ENCODE assay signal across 11 mouse cellular contexts in genomic region chr11:23217430-23217829, GRCm38 (mm10). TPM values are rescaled to one million over a fixed set of nuclear protein-coding genes. Genes with fewer than 3 reads are reported as not detected.
A peak's percentile ranks its signal among the peaks of the same experiment; 100 is the strongest.
DNase-seq lines count a peak whose midpoint lies in the region; ATAC-seq and TF ChIP-seq lines count a peak whose summit lies in the region.
"Had no signal": no experiment of that assay in that cellular context is flagged by ENCODE, and none has a peak within 500 bp of the region (broad histone marks: within the 10 kb centered on the region; RNA-seq: fewer than 3 reads in every experiment).

No protein-coding gene starts in this region.

- DNase-seq in ovary, postnatal 36 days (ENCODE audit: low spot score): peak; percentile 8
- DNase-seq in ovary, postnatal 10 days (ENCODE audit: low spot score): no peak
- DNase-seq in heart, adult 9 months (ENCODE audit: low spot score in 2 of 2): peak; percentile 46 to 71
- DNase-seq in kidney, postnatal 25 days: peak; percentile 28 to 68
- DNase-seq in cerebellum, postnatal 14 days: no peak
- DNase-seq in layer of hippocampus, adult 2 months (ENCODE audit: low spot score in 2 of 2): no peak
- DNase-seq: cerebellum, postnatal 10 days had no signal

- no peak overlapping the region for H3K27ac ChIP-seq in layer of hippocampus, adult 2 months
- H3K27ac ChIP-seq: limb, embryonic 15.5 days; midbrain, embryonic 13.5 days had no signal

- TF ChIP-seq CTCF in layer of hippocampus, adult 2 months (conservative IDR thresholded peaks at IDR 0.05): no peak

- ATAC-seq in monocyte, adult 5-6 weeks (replicated peaks; ENCODE audit: insufficient number of reproducible peaks, low FRiP score, low TSS enrichment, poor library complexity, severe bottlenecking): 0 out of 2 replicates have a peak, but pooled peaks have one; percentile 35
- no peak for ATAC-seq in activated CD4-positive, CD25-positive, alpha-beta regulatory T cell, adult 4 months
- ATAC-seq: midbrain, embryonic 13.5 days had no signal

- no peak overlapping the region for H3K4me3 ChIP-seq in layer of hippocampus, adult 2 months
- H3K4me3 ChIP-seq: limb, embryonic 15.5 days; midbrain, embryonic 13.5 days had no signal

RNA-seq across cellular contexts. Expression of gene Xpo1, which starts 38.4 kb away (rescaled TPM):
- 199 to 255 TPM (median 205 TPM) in 3 replicates for total RNA-seq in monocyte, adult 5-6 weeks (2017)
- 10 to 100 TPM; 65.8 to 66.9 TPM for total RNA-seq in layer of hippocampus, adult 2 months (2021)
- 10 to 100 TPM; 43.2 to 44.2 TPM for polyA plus RNA-seq in activated CD4-positive, CD25-positive, alpha-beta regulatory T cell, adult 4 months (2017; shearing (Covaris generic))

Comparison
In these comparisons a context has a peak if more than half of its experiments do, and no peak if none do; other contexts are left out.
1. DNase-seq: peak in ovary, postnatal 36 days (single experiment), heart, adult 9 months (2 of 2) and kidney, postnatal 25 days (2 of 2); none in ovary, postnatal 10 days (single experiment), cerebellum, postnatal 14 days (0 of 2) and layer of hippocampus, adult 2 months (0 of 2).